Mouse (Mus musculus) stomach, postnatal 0 days (tissue): ENCODE measurements around the gene Mtg1. TPM values are rescaled to one million over a fixed set of nuclear protein-coding genes. Genes with fewer than 3 reads are reported as not detected.

Experiments used
- ATAC-seq: fragments of 200-750 bp; cut with Nextera tagmentation; 2 replicates; pipeline ENCODE4 v1.8.0; 2017; ENCODE audit not compliant: low FRiP score, low TSS enrichment
- DNase-seq: peaks from one replicate; pipeline ENCODE4 v3.0.0-alpha.2; 2016; ENCODE audit warnings: low spot score
- H3K27ac ChIP-seq: fragments of 300-500 bp; sonication (generic); replicated peaks from 2 replicates; pipeline ENCODE4 v1.5.1; 2014; ENCODE audit warnings: mild to moderate bottlenecking, control low read depth
- H3K27me3 ChIP-seq: fragments of 300-500 bp; sonication (generic); 2 replicates; pipeline ENCODE4 v1.6.1; 2014; ENCODE audit warnings: low read length; ENCODE audit not compliant: control insufficient read depth, insufficient read depth
- H3K36me3 ChIP-seq: fragments of 300-500 bp; sonication (generic); 2 replicates; pipeline ENCODE4 v1.6.1; 2014; ENCODE audit warnings: low read length, mixed read lengths; ENCODE audit not compliant: control insufficient read depth, insufficient read depth
- H3K4me1 ChIP-seq: fragments of 300-500 bp; sonication (generic); replicated peaks from 2 replicates; pipeline ENCODE4 v1.6.1; 2014; ENCODE audit warnings: antibody characterized with exemption; ENCODE audit not compliant: control insufficient read depth, insufficient read depth
- H3K4me2 ChIP-seq: fragments of 300-500 bp; sonication (generic); replicated peaks from 2 replicates; pipeline ENCODE4 v1.6.1; 2014; ENCODE audit warnings: low read depth, mild to moderate bottlenecking, control low read depth, moderate library complexity
- H3K4me3 ChIP-seq: fragments of 300-500 bp; sonication (generic); 2 replicates; pipeline ENCODE4 v1.5.1; 2014; ENCODE audit warnings: low read depth, low read length, control low read depth
- H3K9ac ChIP-seq: fragments of 300-500 bp; sonication (generic); 2 replicates; pipeline ENCODE4 v1.6.1; 2014; ENCODE audit warnings: mild to moderate bottlenecking, low read length, control low read depth, mixed read lengths
- H3K9me3 ChIP-seq: fragments of 300-500 bp; sonication (generic); 2 replicates; pipeline ENCODE4 v1.6.1; 2016; ENCODE audit warnings: low read length; ENCODE audit not compliant: control insufficient read depth
- CTCF ChIP-seq: IDR thresholded peaks from 2 replicates; pipeline ENCODE4 v1.5.1; 2016; ENCODE audit warnings: antibody characterized with exemption, low read depth, mild to moderate bottlenecking, moderate library complexity
- EP300 ChIP-seq: optimal IDR thresholded peaks from 2 replicates; pipeline ENCODE3; 2016; ENCODE audit warnings: antibody characterized with exemption
- WGBS: fragments of 180-500 bp; shearing (Covaris S2); extraction: QIAGEN DNeasy Blood & Tissue Kit; methylation state at CpG from one replicate; pipeline ENCODE4 v1.1.7; 2014; 5-methylcytosine and 5-hydroxymethylcytosine counted together
- polyA plus RNA-seq: library from polyadenylated mRNA; unstranded; fragments of >200 nt; fragmentation: Nextera tagmentation; extraction: Ambion mirVana; gene quantifications from 2 replicates; pipeline ENCODE4 v1.2.1, GENCODE M21; 2015

Mtg1 gene
- polyA plus RNA-seq, 1 experiment from 2014 or later, result 20.6 TPM

DNA sequence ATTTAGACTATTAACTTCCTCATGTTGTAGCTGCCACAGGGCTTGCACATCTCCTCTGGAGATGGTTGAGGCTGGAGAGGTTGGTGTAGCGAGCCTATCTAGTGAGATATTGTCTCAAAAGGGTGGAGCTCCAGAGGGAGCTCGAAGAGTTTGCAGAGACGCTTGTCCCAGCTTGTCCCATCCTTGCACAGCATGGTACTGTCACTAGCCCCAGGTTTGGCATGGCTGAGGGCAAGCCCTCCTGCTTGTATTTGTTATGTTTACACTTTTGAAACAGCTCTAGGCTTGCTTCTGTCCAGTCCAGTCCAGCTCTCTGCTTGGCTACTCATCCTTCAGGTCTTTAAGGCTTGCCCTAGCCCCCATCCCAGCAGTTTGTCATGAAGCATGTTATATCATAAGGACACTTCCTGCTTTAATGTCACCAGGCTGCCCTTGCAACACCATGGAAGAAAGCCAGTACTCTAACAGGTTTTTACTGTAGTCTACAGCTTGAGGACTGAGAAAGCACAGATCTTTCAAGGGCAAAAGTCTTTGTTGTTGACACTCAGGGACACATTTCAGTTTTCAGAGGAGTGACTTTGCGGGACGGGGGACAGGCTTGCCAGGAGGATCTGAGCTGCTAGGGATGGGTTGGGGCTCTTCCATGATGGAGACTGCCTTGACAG is 2.1 kb upstream of the Mtg1 start:
- TF ChIP-seq CTCF, result no peak
- TF ChIP-seq EP300, result peak; percentile 25
- H3K36me3 ChIP-seq, result no peaks in the 10 kb centered on the region; the same call in 1 of the 2 replicates
- no peak overlapping the region for H3K4me3 ChIP-seq
- H3K27me3 ChIP-seq, result no peaks in the 10 kb centered on the region
- H3K27ac ChIP-seq, result no peak overlapping the region; the same call in 1 of the 2 replicates
- H3K9ac ChIP-seq, result no peak overlapping the region
- ATAC-seq (no peak), DNase-seq (no peak)
- WGBS, result 85% methylated on average over 5 of the region's 5 CpGs
- no peaks in the 10 kb centered on the region for H3K9me3 ChIP-seq
- H3K4me2 ChIP-seq, result no peak overlapping the region
- H3K4me1 ChIP-seq, result no peaks in the 10 kb centered on the region

DNA sequence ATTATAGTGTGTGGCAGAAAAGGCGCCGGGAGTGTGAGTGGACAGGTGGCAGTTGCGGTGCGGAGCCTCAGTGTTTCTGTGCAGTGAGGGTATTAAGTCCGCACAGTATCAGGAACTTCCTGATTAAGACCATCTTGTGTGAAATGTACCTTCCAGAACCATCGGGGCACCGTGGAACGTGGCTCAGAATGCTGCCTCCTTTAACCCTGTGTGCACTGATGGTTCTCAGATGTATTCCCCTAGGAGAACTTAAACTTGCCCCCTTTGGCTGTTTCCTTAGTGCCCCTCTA is 602 bp downstream of the Mtg1 start:
- H3K4me1 ChIP-seq, result no peaks in the 10 kb centered on the region
- WGBS, result 0% methylated on average over 8 of the region's 8 CpGs
- H3K36me3 ChIP-seq, result no peaks in the 10 kb centered on the region
- no peaks in the 10 kb centered on the region for H3K9me3 ChIP-seq
- ATAC-seq (no peak), DNase-seq (no peak)
- H3K4me3 ChIP-seq, result peak overlapping the region; percentile 74
- no peaks in the 10 kb centered on the region for H3K27me3 ChIP-seq
- peak overlapping the region; percentile 88 for H3K4me2 ChIP-seq
- peak overlapping the region; percentile 88 for H3K9ac ChIP-seq
- TF ChIP-seq CTCF (no peak), EP300 (no peak)
- H3K27ac ChIP-seq, result peak overlapping the region; percentile 88

DNA sequence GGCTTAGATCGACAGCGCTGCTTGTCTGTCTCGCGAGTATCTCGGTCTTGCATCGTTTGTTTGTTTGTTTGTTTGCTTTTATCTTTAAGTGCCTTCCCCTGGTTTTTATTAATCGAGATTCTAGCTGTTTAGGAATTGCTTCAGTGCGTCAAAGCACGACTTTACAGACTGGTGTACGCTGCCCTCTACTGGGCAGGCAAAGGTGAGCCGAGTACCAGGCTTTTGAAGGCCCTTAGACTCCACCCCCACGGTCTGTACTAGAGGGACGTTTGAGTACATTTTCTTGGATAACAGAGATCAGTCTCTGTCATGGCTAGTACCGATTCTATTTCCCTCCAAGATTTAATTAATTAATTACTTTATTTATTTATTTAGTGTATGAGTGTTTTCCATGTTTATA is 4.0 kb downstream of the Mtg1 start:
- TF ChIP-seq CTCF (peak; percentile 86), EP300 (no peak)
- WGBS, result 3% methylated on average over 14 of the region's 14 CpGs
- peak; percentile 76 for DNase-seq
- H3K9me3 ChIP-seq, result no peaks in the 10 kb centered on the region
- no peak for ATAC-seq
- H3K4me3 ChIP-seq, result no peak overlapping the region
- no peak overlapping the region for H3K9ac ChIP-seq
- H3K4me2 ChIP-seq, result no peak overlapping the region
- H3K36me3 ChIP-seq, result no peaks in the 10 kb centered on the region
- H3K27ac ChIP-seq, result no peak overlapping the region
- H3K27me3 ChIP-seq, result no peaks in the 10 kb centered on the region
- H3K4me1 ChIP-seq, result no peaks in the 10 kb centered on the region

DNA sequence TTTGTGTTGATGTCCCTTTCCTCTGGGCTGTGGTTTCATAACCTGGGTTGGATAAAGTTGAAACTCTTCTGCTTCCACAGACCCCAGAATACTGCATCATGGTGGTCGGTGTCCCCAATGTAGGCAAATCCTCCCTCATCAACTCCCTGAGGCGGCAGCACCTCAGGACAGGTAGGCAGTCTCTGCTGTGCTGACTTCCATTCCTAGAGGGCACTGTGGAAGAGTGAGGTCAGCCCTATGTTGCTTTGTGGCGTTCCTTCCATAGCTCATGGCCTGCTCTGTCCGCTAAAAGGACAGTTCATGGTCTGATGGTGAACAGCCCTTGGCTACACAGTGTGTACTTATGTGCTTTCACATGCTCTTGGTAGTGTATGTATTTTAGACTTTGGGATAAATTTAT is 7.2 kb downstream of the Mtg1 start:
- 84% methylated on average over 4 of the region's 4 CpGs for WGBS
- no peaks in the 10 kb centered on the region for H3K27me3 ChIP-seq
- DNase-seq (no peak), ATAC-seq (no peak)
- H3K4me3 ChIP-seq, result no peak overlapping the region
- no peak overlapping the region for H3K4me2 ChIP-seq
- H3K9me3 ChIP-seq, result no peaks in the 10 kb centered on the region
- TF ChIP-seq EP300, result no peak
- TF ChIP-seq CTCF, result no peak
- no peaks in the 10 kb centered on the region for H3K4me1 ChIP-seq
- no peak overlapping the region for H3K27ac ChIP-seq
- no peaks in the 10 kb centered on the region for H3K36me3 ChIP-seq
- no peak overlapping the region for H3K9ac ChIP-seq

DNA sequence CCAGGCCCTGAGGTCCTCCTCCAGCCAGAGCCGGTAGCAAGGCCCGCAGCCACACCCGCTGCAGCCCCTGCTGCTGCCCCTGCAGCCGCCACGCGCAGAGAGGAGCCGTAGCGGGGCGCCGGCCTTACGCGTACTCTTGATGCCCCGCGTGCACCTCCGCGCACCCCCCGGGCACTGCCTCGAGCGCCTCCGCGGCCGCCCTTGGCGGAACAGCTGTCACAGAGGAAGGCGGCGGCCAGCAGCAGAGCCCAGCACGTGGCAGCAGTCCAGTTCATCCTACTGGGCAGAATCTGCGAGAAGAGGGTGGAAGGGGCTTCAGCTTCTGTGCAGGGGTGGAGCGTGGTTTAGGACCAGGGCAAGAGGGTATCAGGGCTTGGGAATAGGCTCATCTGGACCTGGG is 16.0 kb downstream of the Mtg1 start:
- Histone ChIP-seq H3K4me2 (peak overlapping the region; percentile 40), H3K4me1 (no peaks in the 10 kb centered on the region), H3K9ac (peak overlapping the region; percentile 39; the same call in 1 of the 2 replicates), H3K36me3 (no peaks in the 10 kb centered on the region), H3K27ac (no peak overlapping the region), H3K4me3 (peak overlapping the region; percentile 17; the same call in 1 of the 2 replicates), H3K27me3 (no peaks in the 10 kb centered on the region; the same call in 1 of the 2 replicates), H3K9me3 (no peaks in the 10 kb centered on the region)
- TF ChIP-seq EP300, result no peak
- no peak for TF ChIP-seq CTCF
- peak; percentile 19 for DNase-seq
- 3% methylated on average over 28 of the region's 28 CpGs for WGBS
- ATAC-seq, result peak; percentile 56

DNA sequence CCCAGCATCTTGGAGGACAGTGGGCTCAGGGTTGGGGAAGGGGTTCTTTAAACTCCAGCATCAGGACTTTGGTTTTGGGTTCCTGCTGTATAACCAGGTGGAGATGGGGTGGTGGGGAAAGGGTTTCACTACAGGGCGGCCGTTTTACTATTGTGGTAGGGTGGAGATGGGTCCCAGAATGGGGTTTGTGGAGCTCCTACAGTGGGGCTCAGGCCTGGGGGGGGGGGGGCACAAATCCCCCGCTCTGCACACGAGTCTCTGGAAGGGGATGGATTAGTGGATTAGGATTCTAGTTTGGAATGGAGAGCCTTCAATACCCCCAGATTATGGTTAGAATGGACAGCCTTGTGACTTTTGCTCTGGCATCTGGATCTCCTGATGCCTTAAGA is 16.5 kb downstream of the Mtg1 start:
- H3K27me3 ChIP-seq, result no peaks in the 10 kb centered on the region; the same call in 1 of the 2 replicates
- ATAC-seq (no peak), DNase-seq (no peak)
- no peaks in the 10 kb centered on the region for H3K4me1 ChIP-seq
- TF ChIP-seq CTCF (no peak), EP300 (no peak)
- 32% methylated on average over 4 of the region's 4 CpGs for WGBS
- peak overlapping the region; percentile 23; the same call in 1 of the 2 replicates for H3K4me3 ChIP-seq
- peak overlapping the region; percentile 46 for H3K4me2 ChIP-seq
- H3K9me3 ChIP-seq, result no peaks in the 10 kb centered on the region
- H3K27ac ChIP-seq, result no peak overlapping the region
- no peaks in the 10 kb centered on the region for H3K36me3 ChIP-seq
- H3K9ac ChIP-seq, result no peak overlapping the region
